Comparison of ENCODE assay signal across 28 mouse cellular contexts in the genomic region with DNA sequence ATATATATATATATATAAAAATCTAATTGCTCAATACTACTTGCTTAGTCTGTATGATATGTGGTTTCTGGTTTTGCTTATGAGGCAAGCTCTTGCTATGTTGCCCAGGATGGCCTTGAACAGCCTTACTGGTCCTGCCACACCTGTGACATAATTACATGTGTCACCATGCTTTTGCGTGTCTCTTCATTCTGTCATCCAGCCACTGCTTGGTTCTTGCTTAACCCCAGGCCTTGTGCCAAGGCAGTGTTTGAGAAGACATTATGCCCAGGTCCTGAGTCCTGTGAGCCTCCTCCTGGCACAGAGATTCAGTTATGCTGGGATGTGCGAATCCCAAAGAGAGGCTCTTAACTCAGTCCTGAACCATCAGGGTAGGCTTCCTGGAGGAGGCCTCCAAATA. TPM values are rescaled to one million over a fixed set of nuclear protein-coding genes. Genes with fewer than 3 reads are reported as not detected.
DNase-seq lines count a peak whose midpoint lies in the region; ATAC-seq and TF ChIP-seq lines count a peak whose summit lies in the region.
"Had no signal": no experiment of that assay in that cellular context is flagged by ENCODE, and none has a peak within 500 bp of the region (broad histone marks: within the 10 kb centered on the region; RNA-seq: fewer than 3 reads in every experiment).

No protein-coding gene starts in this region.

- DNase-seq in liver, postnatal 0 days, result no peak
- DNase-seq in adrenal gland, postnatal 25 days, result peak; percentile 46
- no peak for DNase-seq in limb, embryonic 10.5 days (ENCODE audit: low spot score)
- no peak for DNase-seq in cerebellum, postnatal 36 days
- no peak for DNase-seq in cerebellum, adult 11 months
- DNase-seq in frontal cortex, postnatal 36 days (ENCODE audit: low spot score in 2 of 2), result no peak
- DNase-seq: cerebellum, adult 11-12 months; gastrocnemius, postnatal 36 days; kidney, postnatal 10 days; lung, postnatal 10 days; spleen, adult 18-20 months; thymus, adult 2 months had no signal

- no peak for TF ChIP-seq EP300 in liver, postnatal 0 days (IDR thresholded peaks at IDR 0.05; ENCODE audit: low read depth)

- H3K4me1 ChIP-seq in liver, postnatal 0 days (ENCODE audit: insufficient read depth), result no peaks in the 10 kb centered on the region
- peaks cover 7% of the 10 kb centered on the region; the same call in 1 of the 2 replicates for H3K4me1 ChIP-seq in liver, embryonic 12.5 days
- H3K4me1 ChIP-seq in limb, embryonic 10.5 days, result peaks cover 26% of the 10 kb centered on the region

- TF ChIP-seq CTCF in liver, postnatal 0 days (IDR thresholded peaks at IDR 0.05; ENCODE audit: low read depth), result no peak

- 75% methylated on average over 2 of the region's 2 CpGs for WGBS in liver, postnatal 0 days (ENCODE audit: insufficient replicate concordance)
- WGBS in liver, embryonic 12.5 days (ENCODE audit: insufficient replicate concordance), result 82% methylated on average over 2 of the region's 2 CpGs
- 92% methylated on average over 2 of the region's 2 CpGs for WGBS in limb, embryonic 10.5 days

- ATAC-seq in liver, postnatal 0 days, result peak; percentile 21; the same call in 1 of the 2 replicates
- ATAC-seq in liver, embryonic 12.5 days, result no peak
- ATAC-seq: intestine, embryonic 16.5 days; midbrain, embryonic 15.5 days had no signal

- no peaks in the 10 kb centered on the region for H3K36me3 ChIP-seq in liver, postnatal 0 days (replicated peaks; ENCODE audit: insufficient read depth, low read length)
- no peaks in the 10 kb centered on the region for H3K36me3 ChIP-seq in liver, embryonic 12.5 days
- H3K36me3 ChIP-seq in limb, embryonic 10.5 days, result peaks cover 45% of the 10 kb centered on the region

- no peaks in the 10 kb centered on the region for H3K27me3 ChIP-seq in liver, postnatal 0 days (ENCODE audit: insufficient read depth, low read length)
- H3K27me3 ChIP-seq in liver, embryonic 12.5 days (replicated peaks), result no peaks in the 10 kb centered on the region
- no peaks in the 10 kb centered on the region for H3K27me3 ChIP-seq in limb, embryonic 10.5 days (ENCODE audit: low read depth, poor library complexity, severe bottlenecking)
- H3K27me3 ChIP-seq: embryonic facial prominence, embryonic 15.5 days; heart, embryonic 12.5 days; hindbrain, embryonic 15.5 days; midbrain, embryonic 15.5 days had no signal

- no peaks in the 10 kb centered on the region for H3K9me3 ChIP-seq in liver, postnatal 0 days (ENCODE audit: low read length)
- H3K9me3 ChIP-seq in liver, embryonic 12.5 days (replicated peaks), result no peaks in the 10 kb centered on the region
- H3K9me3 ChIP-seq in limb, embryonic 10.5 days (replicated peaks), result no peaks in the 10 kb centered on the region
- H3K9me3 ChIP-seq: embryonic facial prominence, embryonic 15.5 days; heart, embryonic 12.5 days; hindbrain, embryonic 15.5 days; megakaryocyte, embryonic 14.5 days; midbrain, embryonic 15.5 days had no signal

- H3K4me3 ChIP-seq in liver, postnatal 0 days (ENCODE audit: low read depth, low read length), result no peak overlapping the region
- no peak overlapping the region for H3K4me3 ChIP-seq in liver, embryonic 12.5 days
- peak overlapping the region; percentile 17; the same call in 1 of the 2 replicates for H3K4me3 ChIP-seq in limb, embryonic 10.5 days
- H3K4me3 ChIP-seq: embryonic facial prominence, embryonic 15.5 days; heart, embryonic 12.5 days; hindbrain, embryonic 15.5 days; megakaryocyte, embryonic 14.5 days; midbrain, embryonic 15.5 days had no signal

- H3K4me2 ChIP-seq in liver, postnatal 0 days (ENCODE audit: low read depth, low read length), result no peak overlapping the region
- no peak overlapping the region for H3K4me2 ChIP-seq in liver, embryonic 12.5 days
- H3K4me2 ChIP-seq: embryonic facial prominence, embryonic 15.5 days; heart, embryonic 12.5 days; hindbrain, embryonic 15.5 days; midbrain, embryonic 15.5 days had no signal

- H3K27ac ChIP-seq in liver, postnatal 0 days (ENCODE audit: low read depth), result no peak overlapping the region
- H3K27ac ChIP-seq in liver, embryonic 12.5 days, result no peak overlapping the region
- H3K27ac ChIP-seq in limb, embryonic 10.5 days, result peak overlapping the region; percentile 38
- H3K27ac ChIP-seq: embryonic facial prominence, embryonic 15.5 days; hindbrain, embryonic 15.5 days; liver, embryonic 14.5 days; midbrain, embryonic 15.5 days had no signal

- no peak overlapping the region for H3K9ac ChIP-seq in liver, postnatal 0 days (replicated peaks)
- H3K9ac ChIP-seq in liver, embryonic 12.5 days, result no peak overlapping the region
- H3K9ac ChIP-seq: embryonic facial prominence, embryonic 15.5 days; heart, embryonic 12.5 days; hindbrain, embryonic 15.5 days; liver, embryonic 14.5 days; midbrain, embryonic 15.5 days had no signal

RNA-seq across cellular contexts. Expression of a gene that starts 6.3 kb away (rescaled TPM):
- 0.58 and 0.81 TPM in 2 replicates for polyA plus RNA-seq in liver, postnatal 0 days (2015; fragmentation: Nextera tagmentation; extraction: Ambion mirVana)
- 2.6 TPM in 2 replicates for polyA plus RNA-seq in liver, embryonic 12.5 days (2016; fragmentation: Nextera tagmentation; extraction: Ambion mirVana)
- 56.9 and 77.1 TPM in 2 replicates for total RNA-seq in adrenal gland, postnatal 25 days (2021)
- polyA plus RNA-seq in limb, embryonic 10.5 days (2016; fragmentation: Nextera tagmentation; extraction: Ambion mirVana), result 17.6 and 22.2 TPM in 2 replicates

RNA-seq across cellular contexts. Expression of a gene that starts 17.3 kb away (rescaled TPM):
- not detected in 2 replicates for polyA plus RNA-seq in liver, postnatal 0 days (2015; fragmentation: Nextera tagmentation; extraction: Ambion mirVana)
- polyA plus RNA-seq in liver, embryonic 12.5 days (2016; fragmentation: Nextera tagmentation; extraction: Ambion mirVana), result 0.14 TPM in 2 replicates
- total RNA-seq in adrenal gland, postnatal 25 days (2021), result 1.6 and 3.7 TPM in 2 replicates
- 0.14 and 0.38 TPM in 2 replicates for polyA plus RNA-seq in limb, embryonic 10.5 days (2016; fragmentation: Nextera tagmentation; extraction: Ambion mirVana)
- total RNA-seq: common myeloid progenitor, adult 5-6 weeks; gastrocnemius, postnatal 36 days; heart, postnatal 25 days had no signal
- polyA plus RNA-seq: liver, embryonic 14.5 days had no signal

RNA-seq across cellular contexts. Expression of a gene that starts 22.0 kb away (rescaled TPM):
- polyA plus RNA-seq in liver, postnatal 0 days (2015; fragmentation: Nextera tagmentation; extraction: Ambion mirVana), result not detected in 2 replicates
- polyA plus RNA-seq in liver, embryonic 12.5 days (2016; fragmentation: Nextera tagmentation; extraction: Ambion mirVana), result 0.10 and 0.14 TPM in 2 replicates
- total RNA-seq in adrenal gland, postnatal 25 days (2021), result not detected in 2 replicates
- 1.1 and 1.3 TPM in 2 replicates for polyA plus RNA-seq in limb, embryonic 10.5 days (2016; fragmentation: Nextera tagmentation; extraction: Ambion mirVana)
- total RNA-seq: common myeloid progenitor, adult 5-6 weeks; gastrocnemius, postnatal 36 days; heart, postnatal 25 days; left cerebral cortex, adult 8-10 months had no signal
- polyA plus RNA-seq: heart, embryonic 12.5 days; urinary bladder, adult 2 months had no signal

RNA-seq across cellular contexts. Expression of a gene that starts 25.4 kb away (rescaled TPM):
- 23.4 and 25.4 TPM in 2 replicates for polyA plus RNA-seq in liver, postnatal 0 days (2015; fragmentation: Nextera tagmentation; extraction: Ambion mirVana)
- polyA plus RNA-seq in liver, embryonic 12.5 days (2016; fragmentation: Nextera tagmentation; extraction: Ambion mirVana), result 44.1 and 51.0 TPM in 2 replicates
- 31.9 and 35.8 TPM in 2 replicates for total RNA-seq in adrenal gland, postnatal 25 days (2021)
- polyA plus RNA-seq in limb, embryonic 10.5 days (2016; fragmentation: Nextera tagmentation; extraction: Ambion mirVana), result 224 and 248 TPM in 2 replicates

RNA-seq across cellular contexts. Expression of a gene that starts 46.3 kb away (rescaled TPM):
- polyA plus RNA-seq in liver, postnatal 0 days (2015; fragmentation: Nextera tagmentation; extraction: Ambion mirVana), result not detected in 2 replicates
- polyA plus RNA-seq in liver, embryonic 12.5 days (2016; fragmentation: Nextera tagmentation; extraction: Ambion mirVana), result not detected in 2 replicates
- total RNA-seq in adrenal gland, postnatal 25 days (2021), result not detected in 2 replicates
- polyA plus RNA-seq in limb, embryonic 10.5 days (2016; fragmentation: Nextera tagmentation; extraction: Ambion mirVana), result not detected in 2 replicates
- total RNA-seq: common myeloid progenitor, adult 5-6 weeks; gastrocnemius, postnatal 36 days; heart, postnatal 25 days; left cerebral cortex, adult 8-10 months had no signal
- polyA plus RNA-seq: brain, embryonic 14.5 days; frontal cortex, adult 2 months; heart, embryonic 12.5 days; hindbrain, embryonic 15.5 days; liver, embryonic 14.5 days; midbrain, embryonic 15.5 days; neural tube, embryonic 11.5 days; stomach, embryonic 14.5 days; urinary bladder, adult 2 months had no signal
